Mouse (Mus musculus) forebrain, embryonic 16.5 days (tissue): Measurements from ENCODE around the gene Plekhg4. TPM values are rescaled to one million over a fixed set of nuclear protein-coding genes. Genes with fewer than 3 reads are reported as not detected.

Experiments
- ATAC-seq: fragments of 200-750 bp; cut with Nextera tagmentation; 2 replicates; pipeline ENCODE4 v1.8.0; 2017; ENCODE audit warnings: mild to moderate bottlenecking, moderate library complexity
- H3K27ac ChIP-seq: fragments of 300-500 bp; sonication (generic); 2 replicates; pipeline ENCODE4 v1.5.1; 2014; ENCODE audit warnings: low read length, control low read depth
- H3K27me3 ChIP-seq: fragments of 300-500 bp; sonication (generic); replicated peaks from 2 replicates; pipeline ENCODE4 v1.6.1; 2014; ENCODE audit warnings: low read length; ENCODE audit not compliant: control insufficient read depth, insufficient read depth
- H3K36me3 ChIP-seq: fragments of 300-500 bp; sonication (generic); 2 replicates; pipeline ENCODE4 v1.6.1; 2014; ENCODE audit not compliant: control insufficient read depth, insufficient read depth
- H3K4me1 ChIP-seq: fragments of 300-500 bp; sonication (generic); replicated peaks from 2 replicates; pipeline ENCODE4 v1.6.1; 2014; ENCODE audit warnings: low read length; ENCODE audit not compliant: control insufficient read depth, insufficient read depth
- H3K4me2 ChIP-seq: fragments of 300-500 bp; sonication (generic); 2 replicates; pipeline ENCODE4 v1.6.1; 2014; ENCODE audit warnings: mild to moderate bottlenecking, low read length, control low read depth
- H3K4me3 ChIP-seq: fragments of 300-500 bp; sonication (generic); replicated peaks from 2 replicates; pipeline ENCODE4 v1.5.1; 2014; ENCODE audit warnings: mild to moderate bottlenecking, low read length, control low read depth
- H3K9ac ChIP-seq: fragments of 300-500 bp; sonication (generic); replicated peaks from 2 replicates; pipeline ENCODE4 v1.6.1; 2014; ENCODE audit warnings: low read depth, low read length, control low read depth
- H3K9me3 ChIP-seq: fragments of 300-500 bp; sonication (generic); 2 replicates; pipeline ENCODE4 v1.6.1; 2016; ENCODE audit warnings: low read length; ENCODE audit not compliant: control insufficient read depth
- WGBS: fragments of 180-500 bp; shearing (Covaris S2); extraction: QIAGEN DNeasy Blood & Tissue Kit; methylation state at CpG from one replicate; pipeline ENCODE4 v1.1.7; 2014; 5-methylcytosine and 5-hydroxymethylcytosine counted together
- polyA plus RNA-seq: library from polyadenylated mRNA; unstranded; fragments of >200 nt; fragmentation: Nextera tagmentation; extraction: Ambion mirVana; gene quantifications from 2 replicates; pipeline ENCODE4 v1.2.1, GENCODE M21; 2015

The Plekhg4 gene
- polyA plus RNA-seq, 1 experiment from 2014 or later, result 1.9 TPM

DNA sequence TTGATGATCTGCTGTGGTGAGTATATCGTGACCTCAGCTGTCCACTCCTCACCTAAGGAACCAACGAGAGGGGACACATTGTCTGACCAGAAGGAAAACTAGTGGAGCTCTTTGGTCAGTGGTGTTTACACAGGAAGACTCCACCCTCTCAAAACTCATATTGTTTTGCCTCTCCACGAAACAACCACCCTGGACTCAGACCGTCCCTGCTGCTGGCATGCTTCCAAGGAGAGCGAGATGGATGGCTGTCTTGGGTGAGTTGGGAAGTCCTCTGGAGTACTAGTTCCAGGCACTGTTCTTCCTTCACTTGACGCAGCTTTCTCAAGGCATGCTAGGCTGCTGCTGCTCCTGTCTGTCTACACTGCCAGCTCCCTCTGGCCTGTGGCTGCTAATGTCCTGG, 16.0 kb downstream of the Plekhg4 start:
- 80% methylated on average over 6 of the region's 6 CpGs for WGBS

DNA sequence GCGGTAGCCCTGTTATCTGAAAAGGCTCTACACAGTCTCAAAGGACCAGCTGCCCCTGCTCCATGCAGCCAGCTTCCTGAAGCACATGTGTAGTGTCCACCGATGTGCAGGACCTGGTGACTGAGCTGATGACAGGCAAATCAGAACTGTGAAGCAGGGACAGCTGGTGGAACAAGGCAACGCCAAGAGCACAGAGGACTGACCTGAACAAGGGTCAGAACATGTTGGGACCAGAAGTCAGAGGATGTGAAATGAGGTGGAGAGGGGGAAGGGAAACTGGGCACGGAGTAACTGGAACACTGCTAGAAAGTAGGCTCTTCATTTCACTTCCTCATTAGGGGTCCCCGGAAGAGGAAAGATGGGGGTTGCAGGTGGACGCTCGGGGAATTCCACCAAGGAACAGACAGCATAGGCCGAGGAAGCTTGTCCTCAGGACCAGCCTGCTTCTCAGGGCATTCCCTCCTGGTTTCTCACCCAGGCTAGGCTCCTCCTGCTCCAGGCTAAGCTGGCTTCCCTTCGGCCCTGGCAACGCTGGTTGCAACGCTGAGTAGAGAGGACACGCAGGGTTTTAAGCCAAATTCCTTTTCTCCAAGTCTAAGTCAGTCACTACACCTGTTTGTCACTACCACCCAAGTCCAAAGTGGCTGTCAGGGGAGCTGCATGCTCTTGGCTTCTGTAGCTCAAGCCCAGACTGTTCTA, 20.2 kb downstream of the Plekhg4 start:
- WGBS, result 89% methylated on average over 12 of the region's 12 CpGs
- H3K4me2 ChIP-seq, result no peak overlapping the region
- H3K36me3 ChIP-seq, result no peaks in the 10 kb centered on the region
- ATAC-seq, result no peak
- H3K27ac ChIP-seq, result no peak overlapping the region
- no peak overlapping the region for H3K9ac ChIP-seq
- no peak overlapping the region for H3K4me3 ChIP-seq
- no peaks in the 10 kb centered on the region for H3K9me3 ChIP-seq
- no peaks in the 10 kb centered on the region for H3K27me3 ChIP-seq
- H3K4me1 ChIP-seq, result no peaks in the 10 kb centered on the region

More for the DNA sequence above, 16.0 kb downstream of the Plekhg4 start:
- no peak overlapping the region for H3K27ac ChIP-seq
- no peak overlapping the region for H3K9ac ChIP-seq
- H3K4me3 ChIP-seq, result no peak overlapping the region
- H3K4me2 ChIP-seq, result no peak overlapping the region
- no peaks in the 10 kb centered on the region for H3K36me3 ChIP-seq
- no peak for ATAC-seq
- H3K9me3 ChIP-seq, result no peaks in the 10 kb centered on the region
- no peaks in the 10 kb centered on the region for H3K4me1 ChIP-seq
- H3K27me3 ChIP-seq, result no peaks in the 10 kb centered on the region

DNA sequence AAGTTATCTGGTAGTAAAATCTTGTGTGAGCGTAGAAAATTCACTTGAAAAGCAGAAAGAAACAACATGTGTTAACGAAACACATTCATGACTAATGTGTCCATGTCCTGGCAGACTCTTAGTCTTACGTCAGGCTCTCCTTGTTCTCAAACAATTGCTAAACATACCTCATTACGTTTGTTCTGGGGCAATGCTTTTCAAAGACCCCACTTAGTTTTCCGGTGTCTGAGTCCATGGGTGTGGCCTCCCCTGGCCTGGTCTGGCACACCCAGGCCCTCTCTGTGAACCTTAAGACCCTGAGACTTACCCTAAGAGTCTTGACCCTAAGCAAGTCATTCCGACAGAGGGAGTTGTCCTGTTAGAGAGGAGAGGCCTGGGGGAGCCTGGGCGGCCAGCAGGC, 20.8 kb downstream of the Plekhg4 start:
- H3K27ac ChIP-seq, result no peak overlapping the region
- H3K4me1 ChIP-seq, result no peaks in the 10 kb centered on the region
- no peak for ATAC-seq
- H3K9me3 ChIP-seq, result no peaks in the 10 kb centered on the region
- no peak overlapping the region for H3K4me2 ChIP-seq
- H3K4me3 ChIP-seq, result no peak overlapping the region
- WGBS, result 38% methylated on average over 7 of the region's 7 CpGs
- no peaks in the 10 kb centered on the region for H3K36me3 ChIP-seq
- H3K9ac ChIP-seq, result no peak overlapping the region
- no peaks in the 10 kb centered on the region for H3K27me3 ChIP-seq

- Histone ChIP-seq H3K4me1 (no peaks in the 10 kb centered on the region), H3K36me3 (no peaks in the 10 kb centered on the region), H3K9me3 (no peaks in the 10 kb centered on the region), H3K9ac (no peak overlapping the region), H3K27me3 (no peaks in the 10 kb centered on the region), H3K4me3 (no peak overlapping the region), H3K4me2 (no peak overlapping the region), H3K27ac (no peak overlapping the region)
- WGBS, result 37% methylated on average over 3 of the region's 3 CpGs
- ATAC-seq, result no peak
These were observed 24.7 kb downstream of the Plekhg4 start for GRCm38 (mm10) chr8:105397747-105398146.

GRCm38 (mm10) chr8:105400016-105400415, 26.9 kb downstream of the Plekhg4 start:
- Histone ChIP-seq H3K4me1 (no peaks in the 10 kb centered on the region), H3K27ac (no peak overlapping the region), H3K4me3 (no peak overlapping the region), H3K27me3 (no peaks in the 10 kb centered on the region), H3K36me3 (no peaks in the 10 kb centered on the region), H3K9me3 (no peaks in the 10 kb centered on the region), H3K4me2 (no peak overlapping the region), H3K9ac (no peak overlapping the region)
- 91% methylated on average over 5 of the region's 5 CpGs for WGBS
- no peak for ATAC-seq

- Histone ChIP-seq H3K4me1 (peaks cover 6% of the 10 kb centered on the region), H3K27me3 (no peaks in the 10 kb centered on the region), H3K4me2 (no peak overlapping the region), H3K9me3 (no peaks in the 10 kb centered on the region), H3K27ac (no peak overlapping the region), H3K9ac (no peak overlapping the region), H3K36me3 (no peaks in the 10 kb centered on the region), H3K4me3 (no peak overlapping the region)
- WGBS, result 90% methylated on average over 8 of the region's 8 CpGs
- no peak for ATAC-seq
These were observed 30.4 kb downstream of the Plekhg4 start for GRCm38 (mm10) chr8:105403467-105403866.

GRCm38 (mm10) chr8:105404496-105404895, 31.4 kb downstream of the Plekhg4 start:
- Histone ChIP-seq H3K4me1 (peaks cover 6% of the 10 kb centered on the region), H3K4me2 (no peak overlapping the region), H3K4me3 (no peak overlapping the region), H3K27me3 (no peaks in the 10 kb centered on the region), H3K9ac (no peak overlapping the region), H3K27ac (no peak overlapping the region), H3K9me3 (no peaks in the 10 kb centered on the region), H3K36me3 (no peaks in the 10 kb centered on the region)
- WGBS, result 38% methylated on average over 1 of the region's 1 CpGs
- no peak for ATAC-seq

GRCm38 (mm10) chr8:105406416-105406815, 33.3 kb downstream of the Plekhg4 start:
- H3K9me3 ChIP-seq, result no peaks in the 10 kb centered on the region
- H3K36me3 ChIP-seq, result no peaks in the 10 kb centered on the region
- H3K27me3 ChIP-seq, result no peaks in the 10 kb centered on the region
- peak; percentile 81 for ATAC-seq
- H3K9ac ChIP-seq, result no peak overlapping the region
- no peak overlapping the region for H3K27ac ChIP-seq
- peaks cover 6% of the 10 kb centered on the region for H3K4me1 ChIP-seq
- 40% methylated on average over 10 of the region's 10 CpGs for WGBS
- H3K4me2 ChIP-seq, result no peak overlapping the region
- no peak overlapping the region for H3K4me3 ChIP-seq

DNA sequence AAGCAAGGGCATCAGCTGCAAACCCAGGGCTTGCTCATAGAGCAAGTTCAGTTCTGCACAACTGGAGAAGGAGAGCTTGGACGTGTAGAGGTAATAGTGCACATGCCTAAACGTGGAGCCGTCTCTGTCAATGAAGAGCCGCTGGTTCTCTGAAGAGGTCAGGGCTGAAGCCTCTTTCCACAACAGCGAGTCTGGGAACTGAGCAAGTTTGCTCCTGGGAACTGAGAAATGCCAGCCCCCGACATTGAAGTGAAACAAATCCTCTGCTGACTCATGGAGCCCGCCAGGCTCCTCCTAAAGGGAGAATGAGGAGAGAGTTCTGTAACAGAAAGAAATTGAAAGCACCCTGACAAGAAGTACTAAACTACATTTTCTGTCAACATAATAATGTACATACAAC, 35.3 kb downstream of the Plekhg4 start:
- Histone ChIP-seq H3K4me2 (no peak overlapping the region), H3K27me3 (peaks cover 7% of the 10 kb centered on the region), H3K27ac (no peak overlapping the region), H3K4me1 (peaks cover 8% of the 10 kb centered on the region), H3K9me3 (no peaks in the 10 kb centered on the region), H3K9ac (no peak overlapping the region), H3K4me3 (no peak overlapping the region), H3K36me3 (no peaks in the 10 kb centered on the region)
- 65% methylated on average over 7 of the region's 7 CpGs for WGBS
- ATAC-seq, result no peak

- Histone ChIP-seq H3K9ac (no peak overlapping the region), H3K9me3 (no peaks in the 10 kb centered on the region), H3K4me2 (no peak overlapping the region), H3K36me3 (no peaks in the 10 kb centered on the region), H3K27ac (no peak overlapping the region), H3K27me3 (peaks cover 15% of the 10 kb centered on the region), H3K4me3 (no peak overlapping the region), H3K4me1 (peaks cover 12% of the 10 kb centered on the region)
- ATAC-seq, result no peak
- 96% methylated on average over 6 of the region's 6 CpGs for WGBS
These were observed 36.9 kb downstream of the Plekhg4 start for GRCm38 (mm10) chr8:105409947-105410346.
